Mouse (Mus musculus): Measurements from ENCODE around the gene Dhrs7b. TPM values are rescaled to one million over a fixed set of nuclear protein-coding genes. Genes with fewer than 3 reads are reported as not detected.
"Not testable (repeated sequence)": the region's sequence is repeated elsewhere in the genome, so short reads cannot be mapped to it uniquely, and the experiment has no call there.

Dhrs7b gene
- polyA plus RNA-seq, 1 experiment from 2014 or later: 25.5 TPM

- H3K4me2 ChIP-seq: peak overlapping the region; percentile 75
- peaks cover 4% of the 10 kb centered on the region; the same call in 1 of the 2 replicates for H3K36me3 ChIP-seq
- WGBS (ENCODE audit: insufficient replicate concordance): under 1% methylated on average over 29 of the region's 29 CpGs
- H3K9me3 ChIP-seq (replicated peaks): no peaks in the 10 kb centered on the region
- peak; percentile 90 for DNase-seq
- ATAC-seq (ENCODE audit: low read depth): peak; percentile 98
- H3K4me1 ChIP-seq (replicated peaks): peaks cover 45% of the 10 kb centered on the region
- H3K9ac ChIP-seq: peak overlapping the region; percentile 51
- no peak overlapping the region for H3K27ac ChIP-seq
- H3K4me3 ChIP-seq (replicated peaks): peak overlapping the region; percentile 57
- H3K27me3 ChIP-seq: no peaks in the 10 kb centered on the region
Observed at GRCm38 (mm10) chr11:60811054-60811460, 19.4 kb upstream of the Dhrs7b start.

- 24% methylated on average over 6 of the region's 6 CpGs for WGBS (ENCODE audit: insufficient replicate concordance)
- DNase-seq; H3K27me3 ChIP-seq; H3K27ac ChIP-seq; H3K9me3 ChIP-seq (replicated peaks); H3K36me3 ChIP-seq: not testable (repeated sequence)
- H3K9ac ChIP-seq: peak within 1 kb of the TSS; percentile 51
- peak within 1 kb of the TSS; percentile 57 for H3K4me3 ChIP-seq (replicated peaks)
- ATAC-seq (ENCODE audit: low read depth): 0 out of 2 replicates have a peak, but pooled peaks have one; percentile 1
- peaks cover 45% of the 10 kb centered on the region for H3K4me1 ChIP-seq (replicated peaks)
- peak within 1 kb of the TSS; percentile 75 for H3K4me2 ChIP-seq
Observed at GRCm38 (mm10) chr11:60811618-60812017, 18.8 kb upstream of the Dhrs7b start, which contains the start of gene Shmt1. TSS of gene Shmt1 (minus strand) at chr11:60811718.

DNA sequence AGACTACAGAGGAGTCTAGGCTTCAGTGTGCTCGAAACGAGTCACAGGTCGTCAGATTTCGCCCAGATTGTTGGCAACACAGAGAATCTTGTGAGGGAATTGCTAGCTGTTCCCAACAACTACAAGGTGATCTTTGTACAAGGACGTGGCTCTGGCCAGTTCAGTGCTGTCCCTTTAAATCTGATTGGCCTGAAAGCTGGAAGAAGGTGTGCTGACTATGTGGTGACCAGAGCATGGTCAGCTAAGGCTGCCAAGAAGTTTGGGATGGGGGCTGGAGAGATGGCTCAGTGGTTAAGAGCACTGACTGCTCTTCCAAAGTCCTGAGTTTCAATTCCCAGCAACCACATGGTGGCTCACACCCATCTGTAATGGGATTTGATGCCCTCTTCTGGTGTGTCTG, 14.0 kb upstream of the Dhrs7b start:
- no peaks in the 10 kb centered on the region for H3K9me3 ChIP-seq (replicated peaks)
- no peak overlapping the region for H3K4me3 ChIP-seq (replicated peaks)
- WGBS (ENCODE audit: insufficient replicate concordance): 49% methylated on average over 5 of the region's 5 CpGs
- no peaks in the 10 kb centered on the region for H3K36me3 ChIP-seq
- ATAC-seq (ENCODE audit: low read depth) (no peak), DNase-seq (no peak)
- H3K4me2 ChIP-seq: no peak overlapping the region
- no peak overlapping the region for H3K27ac ChIP-seq
- H3K27me3 ChIP-seq: no peaks in the 10 kb centered on the region
- peaks cover 6% of the 10 kb centered on the region for H3K4me1 ChIP-seq (replicated peaks)
- H3K9ac ChIP-seq: no peak overlapping the region

GRCm38 (mm10) chr11:60823771-60824170, 6.7 kb upstream of the Dhrs7b start:
- 44% methylated on average over 2 of the region's 2 CpGs for WGBS (ENCODE audit: insufficient replicate concordance)
- Histone ChIP-seq H3K36me3 (no peaks in the 10 kb centered on the region), H3K9me3 (replicated peaks) (no peaks in the 10 kb centered on the region), H3K4me3 (replicated peaks) (no peak overlapping the region), H3K27ac (no peak overlapping the region), H3K4me2 (no peak overlapping the region), H3K9ac (no peak overlapping the region), H3K27me3 (no peaks in the 10 kb centered on the region), H3K4me1 (replicated peaks) (peaks cover 2% of the 10 kb centered on the region; the same call in 1 of the 2 replicates)
- ATAC-seq (ENCODE audit: low read depth): no peak
- no peak for DNase-seq

- DNase-seq: no peak
- H3K9ac ChIP-seq: no peak overlapping the region
- H3K27ac ChIP-seq: peak overlapping the region; percentile 10
- 73% methylated on average over 3 of the region's 3 CpGs for WGBS (ENCODE audit: insufficient replicate concordance)
- H3K4me3 ChIP-seq (replicated peaks): no peak overlapping the region
- no peaks in the 10 kb centered on the region for H3K36me3 ChIP-seq
- H3K4me2 ChIP-seq: no peak overlapping the region
- peak; percentile 74 for ATAC-seq (ENCODE audit: low read depth)
- no peaks in the 10 kb centered on the region for H3K27me3 ChIP-seq
- H3K4me1 ChIP-seq (replicated peaks): peaks cover 7% of the 10 kb centered on the region
- no peaks in the 10 kb centered on the region for H3K9me3 ChIP-seq (replicated peaks)
Observed at GRCm38 (mm10) chr11:60825191-60825590, 5.2 kb upstream of the Dhrs7b start.

DNA sequence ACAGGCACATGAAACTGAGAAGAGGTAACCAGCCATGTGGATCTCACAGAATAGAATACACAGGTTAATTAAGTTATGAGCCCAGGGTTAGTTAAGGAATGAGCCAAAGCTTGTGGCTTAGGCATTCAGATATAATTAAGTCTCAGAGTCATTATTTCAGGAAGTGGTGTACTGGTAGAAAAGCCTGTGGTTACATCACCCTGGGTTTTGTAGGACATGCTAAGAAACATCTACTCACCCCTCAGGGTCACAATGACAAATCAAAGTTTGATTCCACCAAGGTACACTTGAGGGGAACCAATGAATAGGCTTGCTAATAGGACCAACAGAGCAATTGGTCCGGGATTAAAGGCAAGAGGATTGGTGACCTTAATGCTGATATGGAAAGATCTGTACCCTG, 3.7 kb upstream of the Dhrs7b start:
- Histone ChIP-seq H3K36me3 (no peaks in the 10 kb centered on the region), H3K4me3 (replicated peaks) (no peak overlapping the region), H3K4me2 (no peak overlapping the region), H3K4me1 (replicated peaks) (peaks cover 17% of the 10 kb centered on the region), H3K9ac (no peak overlapping the region), H3K9me3 (replicated peaks) (no peaks in the 10 kb centered on the region), H3K27me3 (no peaks in the 10 kb centered on the region), H3K27ac (no peak overlapping the region)
- 31% methylated on average over 1 of the region's 1 CpGs for WGBS (ENCODE audit: insufficient replicate concordance)
- ATAC-seq (ENCODE audit: low read depth) (no peak), DNase-seq (no peak)

DNA sequence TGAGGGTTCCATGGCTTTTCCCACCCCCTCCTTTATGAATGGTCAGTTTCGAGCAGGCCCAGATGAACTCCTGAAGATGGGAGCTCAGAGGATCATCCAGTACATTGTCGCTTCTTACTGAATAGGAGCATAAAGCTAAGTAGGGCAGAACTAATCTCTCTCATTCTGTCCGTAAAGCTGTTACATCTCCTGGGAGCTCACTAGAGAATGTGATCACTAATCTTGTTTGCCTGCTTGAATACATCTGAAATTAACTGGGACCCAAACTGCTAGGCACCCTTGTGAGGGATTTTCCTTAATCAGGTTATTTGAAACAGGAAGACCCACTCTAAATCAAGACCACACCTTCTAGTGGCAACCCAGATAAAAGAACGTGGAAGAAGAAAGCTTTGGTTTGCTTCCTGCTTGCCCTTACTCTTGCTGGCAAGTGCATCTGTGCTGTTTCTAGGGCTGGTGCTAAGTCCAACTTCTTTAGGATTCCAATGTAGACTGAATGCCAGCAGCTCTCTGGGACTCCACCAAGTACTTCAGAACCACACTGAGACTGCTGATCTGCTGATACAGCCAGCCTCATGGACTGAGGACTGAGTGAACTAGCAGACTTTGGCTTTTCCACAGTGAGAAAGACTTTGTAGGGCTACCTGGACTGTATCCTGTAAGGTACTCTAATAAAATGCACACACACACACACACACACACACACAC, 3.0 kb upstream of the Dhrs7b start:
- H3K9me3 ChIP-seq (replicated peaks): no peaks in the 10 kb centered on the region
- WGBS (ENCODE audit: insufficient replicate concordance): 57% methylated on average over 4 of the region's 4 CpGs
- H3K4me2 ChIP-seq: no peak overlapping the region
- DNase-seq (no peak), ATAC-seq (ENCODE audit: low read depth) (no peak)
- H3K4me1 ChIP-seq (replicated peaks): peaks cover 24% of the 10 kb centered on the region
- no peak overlapping the region for H3K9ac ChIP-seq
- H3K36me3 ChIP-seq: no peaks in the 10 kb centered on the region
- no peaks in the 10 kb centered on the region for H3K27me3 ChIP-seq
- no peak overlapping the region for H3K4me3 ChIP-seq (replicated peaks)
- H3K27ac ChIP-seq: no peak overlapping the region

DNA sequence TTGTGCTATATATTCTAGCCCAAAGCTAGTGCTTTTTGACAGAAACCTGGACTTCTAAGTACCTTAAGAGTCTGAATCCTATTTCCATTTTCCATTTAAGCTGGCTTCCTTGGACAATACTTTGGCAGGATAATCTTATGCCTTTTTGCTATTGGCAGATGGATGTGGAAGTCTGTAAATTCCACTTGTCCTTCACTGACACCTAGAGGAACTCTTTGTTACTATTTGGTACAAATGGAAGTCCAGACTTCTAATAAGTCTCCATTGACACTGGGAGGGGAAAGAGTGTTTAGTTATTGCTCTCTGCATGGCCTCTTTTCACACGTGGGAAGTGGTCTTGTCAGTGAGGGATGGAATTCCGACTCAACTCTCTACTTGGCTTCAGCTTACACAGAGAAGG, 1.5 kb upstream of the Dhrs7b start:
- H3K4me2 ChIP-seq: no peak overlapping the region
- no peak for DNase-seq

DNA sequence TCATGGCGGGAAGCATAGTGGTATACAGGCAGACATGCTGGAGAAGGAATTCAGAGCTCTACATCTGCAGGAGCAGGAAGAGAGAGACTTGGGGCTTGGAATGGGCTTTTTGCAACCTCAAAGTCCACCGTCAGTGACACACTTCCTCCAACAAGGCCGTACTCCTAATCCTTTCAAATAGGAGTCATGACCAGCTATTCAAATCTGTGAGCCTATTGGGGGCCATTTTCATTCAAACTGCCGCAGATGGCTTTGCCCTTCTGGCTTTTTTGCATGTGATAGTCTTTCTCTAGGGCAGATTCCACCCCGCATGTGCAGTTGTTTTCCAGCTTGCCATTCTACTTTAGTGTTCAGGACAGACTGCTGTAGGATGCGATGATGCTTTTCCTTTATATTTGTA, 6.5 kb downstream of the Dhrs7b start:
- Histone ChIP-seq H3K36me3 (peaks cover 5% of the 10 kb centered on the region; the same call in 1 of the 2 replicates), H3K4me1 (replicated peaks) (peaks cover 40% of the 10 kb centered on the region), H3K9me3 (replicated peaks) (no peaks in the 10 kb centered on the region), H3K4me2 (no peak overlapping the region), H3K9ac (no peak overlapping the region), H3K27me3 (no peaks in the 10 kb centered on the region), H3K27ac (no peak overlapping the region), H3K4me3 (replicated peaks) (no peak overlapping the region)
- ATAC-seq (ENCODE audit: low read depth): no peak
- no peak for DNase-seq
- WGBS (ENCODE audit: insufficient replicate concordance): 85% methylated on average over 6 of the region's 6 CpGs

More for the DNA sequence above, 1.5 kb upstream of the Dhrs7b start:
- Histone ChIP-seq H3K4me1 (replicated peaks) (peaks cover 24% of the 10 kb centered on the region), H3K36me3 (no peaks in the 10 kb centered on the region), H3K27ac (no peak overlapping the region), H3K27me3 (no peaks in the 10 kb centered on the region), H3K9me3 (replicated peaks) (no peaks in the 10 kb centered on the region), H3K4me3 (replicated peaks) (no peak overlapping the region), H3K9ac (no peak overlapping the region)
- WGBS (ENCODE audit: insufficient replicate concordance): 17% methylated on average over 2 of the region's 2 CpGs
- no peak for ATAC-seq (ENCODE audit: low read depth)

DNA sequence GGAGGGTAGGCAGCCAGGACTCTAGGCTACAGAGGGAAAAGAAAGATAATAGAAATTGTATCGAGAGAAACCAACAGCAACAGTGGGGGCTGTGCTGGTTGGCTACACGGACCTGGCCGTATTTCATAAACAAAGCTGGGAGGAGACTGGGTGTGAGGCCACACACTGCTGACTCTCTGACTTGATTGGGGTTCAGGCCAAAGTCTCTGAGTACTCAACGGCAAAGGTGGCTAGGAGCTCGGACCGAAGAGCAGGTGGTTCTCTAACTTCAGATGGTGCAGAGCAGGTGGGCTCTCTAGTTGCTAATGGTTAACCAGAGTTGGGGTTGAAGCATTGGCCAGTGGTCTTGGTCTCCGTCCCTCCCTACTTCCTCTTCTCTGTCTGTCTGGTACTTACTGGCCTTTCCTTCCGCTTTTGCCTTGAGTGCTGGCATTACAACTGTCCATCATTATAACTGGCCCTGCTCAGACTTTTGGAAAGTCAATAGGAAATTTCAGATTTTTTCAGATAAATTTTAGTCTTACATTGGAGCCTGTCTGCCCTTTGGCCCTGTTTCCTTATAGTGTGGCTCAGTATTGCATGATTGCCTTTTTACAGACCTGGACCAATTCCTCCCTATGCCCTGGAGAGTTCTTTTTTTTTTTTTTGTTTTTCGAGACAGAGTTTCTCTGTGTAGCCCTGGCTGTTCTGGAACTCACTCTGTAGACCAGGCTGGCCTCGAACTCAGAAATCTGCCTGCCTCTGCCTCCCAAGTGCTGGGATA, 7.4 kb downstream of the Dhrs7b start:
- 0 out of 2 replicates have a peak overlapping the region, but pooled peaks have one; percentile 2 for H3K4me2 ChIP-seq
- H3K27me3 ChIP-seq: no peaks in the 10 kb centered on the region
- peaks cover 35% of the 10 kb centered on the region for H3K4me1 ChIP-seq (replicated peaks)
- 49% methylated on average over 10 of the region's 10 CpGs for WGBS (ENCODE audit: insufficient replicate concordance)
- H3K27ac ChIP-seq: peak overlapping the region; percentile 15; the same call in 1 of the 2 replicates
- peaks cover 5% of the 10 kb centered on the region; the same call in 1 of the 2 replicates for H3K36me3 ChIP-seq
- no peak overlapping the region for H3K4me3 ChIP-seq (replicated peaks)
- H3K9me3 ChIP-seq (replicated peaks): no peaks in the 10 kb centered on the region
- ATAC-seq (ENCODE audit: low read depth) (0 out of 2 replicates have a peak, but pooled peaks have one; percentile 55), DNase-seq (no peak)
- no peak overlapping the region for H3K9ac ChIP-seq

- DNase-seq: no peak
- ATAC-seq (ENCODE audit: low read depth): no peak
- 68% methylated on average over 12 of the region's 12 CpGs for WGBS (ENCODE audit: insufficient replicate concordance)
Observed at GRCm38 (mm10) chr11:60841467-60842200, 11.2 kb downstream of the Dhrs7b start.

More at GRCm38 (mm10) chr11:60841467-60842200, 11.2 kb downstream of the Dhrs7b start:
- Histone ChIP-seq H3K4me2 (no peak overlapping the region), H3K4me3 (replicated peaks) (no peak overlapping the region), H3K9ac (no peak overlapping the region), H3K9me3 (replicated peaks) (no peaks in the 10 kb centered on the region), H3K4me1 (replicated peaks) (peaks cover 13% of the 10 kb centered on the region), H3K36me3 (peaks cover 34% of the 10 kb centered on the region), H3K27ac (no peak overlapping the region), H3K27me3 (no peaks in the 10 kb centered on the region)

Measured in liver, embryonic 13.5 days (tissue).